Mouse (Mus musculus): ENCODE data around the gene Ppm1j.

Gene Ppm1j

DNA sequence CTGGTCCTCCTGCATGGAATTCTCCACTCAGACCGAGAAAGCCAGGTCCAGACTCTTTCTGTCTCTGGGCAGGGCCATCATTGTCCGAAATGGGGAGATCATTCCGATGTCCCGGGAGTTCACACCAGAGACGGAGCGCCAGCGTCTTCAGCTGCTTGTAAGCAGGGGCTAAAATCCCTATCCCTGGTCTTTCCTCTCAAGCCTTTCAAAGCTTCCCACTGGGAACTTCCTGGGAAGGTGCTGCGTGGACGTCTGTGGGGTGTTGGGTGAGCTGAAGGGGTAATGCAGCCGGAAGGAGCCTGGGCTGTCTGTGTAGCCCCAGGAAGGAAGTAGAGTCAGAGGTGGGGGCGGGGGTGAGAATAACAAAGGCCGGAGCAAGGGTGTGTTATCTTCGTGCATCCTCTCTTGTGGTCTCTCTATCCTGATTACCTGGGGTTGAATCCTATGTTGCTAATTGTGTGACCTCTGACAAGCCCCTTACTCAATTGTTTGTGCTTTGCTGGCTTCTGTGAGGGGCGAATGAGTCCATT lies 3.2 kb downstream of the Ppm1j start:
- DNase-seq (ENCODE audit: low spot score), result no peak

- DNase-seq (ENCODE audit: low spot score), result no peak
These were observed 4.4 kb downstream of the Ppm1j start for GRCm38 (mm10) chr3:104785284-104785683.

DNA sequence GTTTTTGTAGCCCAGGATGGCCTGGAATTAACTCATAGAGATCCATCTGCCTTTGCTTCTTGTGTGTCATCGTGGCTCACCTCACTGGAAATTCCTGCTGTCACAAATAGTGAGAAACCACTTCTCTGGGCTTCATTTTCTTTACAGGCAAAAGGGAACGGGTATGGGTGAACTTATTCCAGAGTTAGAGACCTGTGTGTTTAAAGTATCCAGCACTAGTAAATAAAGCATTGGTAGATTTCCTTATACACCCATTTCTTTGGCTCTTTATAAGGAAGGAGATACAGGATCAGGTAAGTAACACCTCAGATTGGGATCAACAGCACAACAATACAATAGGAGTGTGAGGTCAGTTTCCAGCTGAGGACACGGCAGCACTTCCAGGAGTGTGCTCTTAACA lies 7.2 kb downstream of the Ppm1j start, which contains the start of gene Rhoc:
Gene Rhoc, plus strand, starts transcription at position 301 of the 400 bp plus-strand sequence.
- no peak for DNase-seq (ENCODE audit: low spot score)

GRCm38 (mm10) chr3:104788561-104789311 lies 7.9 kb downstream of the Ppm1j start:
- peak; percentile 84 for DNase-seq (ENCODE audit: low spot score)

DNA sequence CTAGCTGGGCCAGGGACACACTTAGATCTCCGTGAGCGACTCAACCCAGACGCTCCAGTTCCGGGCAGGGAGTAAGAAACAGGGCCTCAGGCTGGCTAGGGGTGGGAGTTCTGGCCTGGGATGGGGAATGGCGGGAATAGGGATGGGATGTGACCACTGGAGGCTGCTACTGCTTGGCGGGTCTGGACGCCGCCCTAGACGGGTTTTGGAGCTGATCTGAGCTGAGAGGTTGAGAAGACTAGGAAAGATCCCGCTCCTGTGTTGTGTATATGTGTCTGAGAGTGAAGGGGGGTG lies 8.4 kb downstream of the Ppm1j start:
- no peak for DNase-seq (ENCODE audit: low spot score)

DNA sequence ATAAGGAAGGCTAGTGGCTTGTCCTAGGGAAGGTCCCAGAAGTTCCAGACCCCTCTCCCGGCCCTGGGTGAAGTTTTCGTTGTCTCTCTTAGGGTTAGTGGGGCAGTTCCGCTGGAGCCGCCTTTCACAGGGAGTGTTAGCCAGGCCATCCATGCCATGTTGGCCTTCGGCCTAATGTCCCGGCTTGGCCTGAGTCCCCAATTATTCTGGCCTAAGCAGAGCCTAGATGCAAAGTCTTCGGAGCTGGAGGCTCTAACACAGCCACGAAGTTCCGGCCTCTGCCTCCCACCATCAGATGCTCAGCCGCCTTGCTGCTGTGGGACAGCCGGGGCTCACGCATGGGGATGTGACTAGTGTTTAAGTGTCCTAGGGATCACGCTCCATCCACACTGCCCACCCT lies 9.0 kb downstream of the Ppm1j start:
- DNase-seq (ENCODE audit: low spot score), result peak; percentile 38

- DNase-seq (ENCODE audit: low spot score), result no peak
These were observed 9.6 kb downstream of the Ppm1j start for GRCm38 (mm10) chr3:104790401-104790937.

DNA sequence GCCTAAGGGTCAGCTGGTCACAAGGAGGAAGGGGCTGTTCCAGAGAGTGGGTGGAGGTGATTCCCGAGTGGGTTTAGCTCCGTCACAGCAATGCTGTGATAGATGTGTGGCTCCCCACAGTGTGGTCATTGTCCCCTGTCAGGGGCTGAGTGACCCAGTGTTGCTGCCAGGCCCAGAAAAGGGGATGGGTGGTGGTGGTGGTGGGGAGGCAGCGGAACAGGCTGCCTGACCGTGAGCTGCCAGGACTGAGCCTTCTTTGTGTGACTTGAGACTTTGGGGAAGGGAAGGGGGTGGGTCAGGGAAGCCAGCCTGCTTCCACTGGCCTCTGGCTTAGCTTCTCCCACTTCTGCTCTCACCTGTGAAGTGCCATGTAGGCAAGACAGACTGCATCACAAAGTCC lies 10.2 kb downstream of the Ppm1j start:
- DNase-seq (ENCODE audit: low spot score), result no peak

DNA sequence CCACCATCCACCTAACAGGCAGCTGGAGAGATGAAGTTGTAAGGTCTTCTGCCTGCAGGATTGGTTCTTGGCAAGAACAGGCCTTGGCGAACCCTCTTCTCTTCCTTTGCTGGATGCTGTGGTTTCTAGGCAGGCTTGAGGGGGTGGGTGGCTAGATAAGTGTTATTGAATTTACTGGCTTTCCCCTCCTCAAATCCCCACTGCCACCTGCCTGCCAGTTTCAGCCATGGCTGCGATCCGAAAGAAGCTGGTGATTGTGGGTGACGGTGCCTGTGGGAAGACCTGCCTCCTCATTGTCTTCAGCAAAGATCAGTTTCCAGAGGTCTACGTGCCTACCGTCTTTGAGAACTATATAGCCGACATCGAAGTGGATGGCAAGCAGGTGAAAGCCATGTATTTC lies 10.8 kb downstream of the Ppm1j start:
- DNase-seq (ENCODE audit: low spot score), result no peak

GRCm38 (mm10) chr3:104792360-104793270 lies 11.8 kb downstream of the Ppm1j start:
- peak; percentile 44 for DNase-seq (ENCODE audit: low spot score)

DNA sequence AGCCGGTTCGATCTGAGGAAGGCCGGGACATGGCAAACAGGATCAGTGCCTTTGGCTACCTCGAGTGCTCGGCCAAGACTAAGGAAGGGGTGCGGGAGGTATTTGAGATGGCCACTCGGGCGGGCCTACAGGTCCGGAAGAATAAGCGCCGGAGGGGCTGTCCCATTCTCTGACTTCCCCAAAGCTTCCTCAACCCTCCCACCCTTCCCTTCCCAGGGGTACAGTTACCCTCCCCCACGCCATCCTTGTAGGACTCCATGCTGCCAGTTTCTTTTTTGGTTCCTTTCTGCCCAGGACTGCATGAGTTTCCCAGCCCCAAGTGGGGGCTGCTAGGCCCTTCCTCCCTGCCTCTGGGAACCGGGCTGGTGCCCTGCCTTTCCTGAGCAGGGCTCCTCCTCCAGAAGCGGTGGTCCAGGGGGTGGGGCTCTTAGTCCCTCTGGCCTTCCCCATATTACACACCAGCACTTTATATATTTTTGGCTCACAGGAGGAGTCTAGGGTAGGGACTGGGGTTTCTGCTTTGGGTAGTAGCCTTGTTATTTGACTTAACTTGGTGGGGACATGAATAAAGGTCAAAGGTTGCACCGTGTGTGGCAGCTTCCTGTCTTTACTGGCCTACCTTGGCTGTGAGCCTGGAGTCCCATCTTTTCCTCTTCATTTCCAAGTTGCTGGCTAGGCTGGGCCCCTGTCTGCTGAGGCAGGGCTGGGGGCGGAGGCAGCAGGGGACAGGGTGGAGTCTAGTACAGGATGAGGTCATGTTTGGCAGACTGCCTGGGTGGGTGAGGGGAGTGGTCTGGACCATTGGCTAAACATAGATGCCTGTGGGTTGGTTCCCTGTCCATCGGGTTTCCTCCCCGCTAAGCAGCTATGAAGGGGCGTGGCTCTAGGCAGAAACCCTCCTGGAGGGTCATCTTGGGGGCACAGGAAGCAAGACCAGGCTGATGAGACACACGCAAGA lies 13.3 kb downstream of the Ppm1j start:
- DNase-seq (ENCODE audit: low spot score), result peak; percentile 89

GRCm38 (mm10) chr3:104794953-104795470 lies 14.2 kb downstream of the Ppm1j start:
- DNase-seq (ENCODE audit: low spot score), result no peak

DNA sequence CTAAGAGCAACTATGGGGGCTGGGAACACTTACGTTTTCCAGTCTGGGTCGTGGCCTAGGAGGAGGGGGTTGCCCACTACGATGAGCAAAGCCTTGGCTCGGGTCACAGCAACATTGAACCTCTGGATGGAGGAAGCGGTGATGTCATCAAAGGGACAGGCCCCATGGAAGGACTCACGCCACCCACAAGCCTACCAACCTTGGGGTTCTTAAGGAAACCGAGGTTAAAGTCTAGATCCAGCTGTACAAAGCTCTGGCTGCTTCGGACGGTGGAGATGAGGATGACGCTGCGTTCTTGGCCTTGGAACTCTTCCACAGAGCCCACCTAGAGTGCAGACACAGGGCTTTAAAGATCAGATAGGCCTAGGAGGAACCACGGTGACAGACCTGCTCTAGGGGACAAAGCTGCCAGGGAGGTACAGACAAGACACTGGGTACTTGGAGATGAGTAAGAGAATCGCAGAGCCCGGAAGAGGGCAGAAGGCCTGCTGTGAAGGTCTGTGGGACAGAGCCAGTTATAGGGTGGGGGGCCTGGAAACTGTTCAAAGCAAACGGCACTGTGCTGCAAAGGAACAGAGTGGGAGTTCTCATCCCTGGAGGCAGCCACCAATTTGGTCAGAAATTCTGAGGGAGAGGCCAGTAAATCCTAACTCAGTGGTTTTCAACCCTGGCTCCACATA lies 14.9 kb downstream of the Ppm1j start:
- DNase-seq (ENCODE audit: low spot score), result no peak

DNA sequence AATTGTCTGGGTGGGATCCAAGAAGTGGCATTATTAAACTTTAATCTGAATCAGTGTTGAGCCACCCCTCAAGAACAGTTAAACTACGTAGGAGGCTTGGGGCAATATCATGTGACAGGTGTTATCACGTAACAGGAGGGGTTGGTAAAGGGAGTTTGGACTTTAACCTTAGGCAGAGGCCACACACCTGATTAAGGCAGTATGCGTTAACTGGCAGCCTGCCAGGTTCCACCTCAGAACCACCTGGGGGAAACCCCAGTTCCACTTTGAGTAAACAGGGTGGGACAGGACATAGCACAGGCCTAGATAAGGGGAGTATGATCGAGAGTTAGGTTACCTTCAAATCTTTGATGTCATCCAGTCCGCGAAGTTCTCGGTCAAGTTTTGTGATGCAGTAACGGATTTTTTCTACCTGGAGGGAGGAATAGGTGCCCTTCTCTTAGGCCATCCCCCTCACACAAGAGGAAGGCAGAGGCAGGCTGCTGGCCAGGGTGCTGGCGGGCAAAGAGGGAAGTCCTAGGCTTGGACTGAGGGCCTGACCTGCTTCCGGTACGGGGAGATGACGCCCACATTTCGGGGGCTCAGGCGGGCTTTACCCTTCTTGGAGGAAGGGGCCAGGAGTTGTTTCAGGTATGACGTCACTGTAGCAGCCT lies 15.7 kb downstream of the Ppm1j start:
- DNase-seq (ENCODE audit: low spot score), result peak; percentile 46

GRCm38 (mm10) chr3:104800681-104801080 lies 19.8 kb downstream of the Ppm1j start:
- DNase-seq (ENCODE audit: low spot score), result no peak

DNA sequence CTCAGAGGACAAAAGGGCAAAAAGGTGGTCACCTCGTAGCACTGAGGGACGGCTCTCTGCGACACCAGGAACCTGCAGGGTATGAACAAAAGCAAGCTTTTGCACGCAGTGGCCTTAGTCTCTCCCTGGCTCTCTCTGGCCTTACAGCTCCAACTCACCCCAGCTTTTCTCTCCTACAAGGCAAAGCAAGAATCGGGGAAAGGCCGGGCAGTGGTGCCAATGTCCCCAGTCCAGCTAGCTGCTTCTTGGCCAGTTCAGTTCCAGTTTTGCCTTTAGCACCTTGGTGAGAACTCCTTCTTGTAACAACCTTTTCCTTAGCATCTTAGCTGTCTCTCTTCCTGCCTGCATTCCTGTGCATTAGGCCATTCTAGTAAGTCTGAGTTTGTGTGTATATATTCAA lies 20.6 kb downstream of the Ppm1j start:
- no peak for DNase-seq (ENCODE audit: low spot score)

- DNase-seq (ENCODE audit: low spot score), result no peak
These were observed 23.5 kb downstream of the Ppm1j start for GRCm38 (mm10) chr3:104804312-104804711.

DNA sequence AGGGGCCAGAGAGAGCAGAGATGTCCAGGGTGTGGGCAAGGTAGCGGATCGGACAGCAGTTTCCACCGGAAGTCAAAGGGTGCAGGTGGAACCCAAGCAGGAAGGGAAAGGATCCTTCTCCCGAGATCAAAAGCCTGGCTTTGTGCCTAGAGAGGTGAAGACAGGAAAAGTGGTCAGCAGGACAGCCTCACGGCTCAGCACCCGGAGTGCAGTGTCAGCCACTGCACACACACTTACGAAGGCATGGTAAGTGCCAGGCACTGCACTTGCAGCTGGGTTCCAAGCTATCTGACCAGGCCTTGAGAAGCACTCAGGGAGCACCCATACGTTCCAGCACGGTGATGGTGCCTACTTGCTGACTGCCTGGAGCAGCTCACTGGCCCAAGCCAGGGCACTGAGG lies 24.7 kb downstream of the Ppm1j start:
- no peak for DNase-seq (ENCODE audit: low spot score)

DNA sequence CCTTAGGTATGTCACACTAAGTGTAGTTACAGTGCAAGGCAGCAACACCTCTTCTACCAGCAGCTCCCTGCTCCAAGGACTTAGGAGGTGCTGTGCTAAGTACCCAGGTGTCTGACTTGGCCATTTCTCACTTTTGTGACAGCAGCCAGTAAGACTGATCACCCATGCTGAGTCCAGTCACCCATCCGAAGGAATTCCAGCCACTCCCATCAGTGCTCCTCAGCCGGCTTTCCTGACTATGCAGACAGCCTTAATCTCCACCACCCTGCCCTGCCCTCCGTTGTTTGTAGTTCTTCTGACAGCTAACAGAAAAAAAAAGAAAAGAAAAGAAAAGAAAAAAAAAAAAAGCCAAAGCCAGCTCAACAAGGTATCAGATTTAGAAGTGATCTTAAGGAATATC lies 30.9 kb downstream of the Ppm1j start:
- DNase-seq (ENCODE audit: low spot score), result no peak

GRCm38 (mm10) chr3:104812254-104812653 lies 31.4 kb downstream of the Ppm1j start:
- DNase-seq (ENCODE audit: low spot score), result no peak
